Mouse (Mus musculus): ENCODE data around the gene Mybbp1a. TPM values are rescaled to one million over a fixed set of nuclear protein-coding genes. Genes with fewer than 3 reads are reported as not detected.
A peak's percentile ranks its signal among the peaks of the same experiment; 100 is the strongest.

Gene Mybbp1a
- total RNA-seq (2021) = 10 to 100 TPM; 48.6 to 58.9 TPM
- long read RNA-seq, experiment 1, full-length matches to known transcripts = 8 of 25 reads
- long read RNA-seq, experiment 1, partial matches to known transcripts = 16 of 25 reads
- long read RNA-seq, experiment 1, other reads (novel, unspliced or antisense) = 1 of 25 reads
- long read RNA-seq, experiment 2, full-length matches to known transcripts = 15 of 28 reads
- long read RNA-seq, experiment 2, partial matches to known transcripts = 9 of 28 reads
- long read RNA-seq, experiment 2, other reads (novel, unspliced or antisense) = 4 of 28 reads

DNA sequence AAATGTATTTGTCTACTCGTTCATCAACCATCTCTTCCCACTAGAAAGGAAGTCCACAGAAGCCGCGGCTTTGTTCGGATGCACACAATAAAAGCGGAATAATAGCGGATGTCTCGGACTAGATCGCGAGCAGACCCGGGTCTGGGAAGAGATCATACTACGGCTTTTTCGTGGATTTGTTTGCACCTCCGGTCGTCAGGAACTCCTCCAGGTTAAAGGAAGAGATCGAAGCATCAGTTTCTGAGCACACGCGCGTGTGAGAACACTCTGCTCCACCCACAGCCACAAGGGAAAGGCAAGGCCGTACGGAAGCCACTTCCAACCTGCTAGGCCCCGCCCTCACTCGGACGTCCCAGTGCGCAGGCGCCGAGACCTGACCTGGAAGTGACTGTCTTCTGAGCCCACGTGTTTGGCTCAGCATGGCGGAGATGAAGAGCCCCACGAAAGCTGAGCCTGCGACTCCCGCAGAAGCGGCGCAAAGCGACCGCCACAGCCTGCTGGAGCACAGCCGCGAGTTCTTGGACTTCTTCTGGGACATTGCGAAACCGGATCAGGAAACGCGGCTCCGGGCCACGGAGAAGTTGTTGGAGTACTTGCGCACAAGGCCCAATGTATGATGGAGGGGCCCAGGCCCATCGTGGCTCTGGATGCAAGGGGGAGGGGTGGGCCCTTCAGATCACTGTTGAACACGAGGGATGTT is at the start of gene Mybbp1a:
Gene Mybbp1a (plus strand): TSS at position 391 of the 700 bp plus-strand sequence.
- intact Hi-C loops (cut with DNase I) = loop anchor here (5.0 kb wide), 1 partner anchor 51 kb away; no protein-coding TSS in a partner anchor
- peak; percentile 99 for DNase-seq

DNA sequence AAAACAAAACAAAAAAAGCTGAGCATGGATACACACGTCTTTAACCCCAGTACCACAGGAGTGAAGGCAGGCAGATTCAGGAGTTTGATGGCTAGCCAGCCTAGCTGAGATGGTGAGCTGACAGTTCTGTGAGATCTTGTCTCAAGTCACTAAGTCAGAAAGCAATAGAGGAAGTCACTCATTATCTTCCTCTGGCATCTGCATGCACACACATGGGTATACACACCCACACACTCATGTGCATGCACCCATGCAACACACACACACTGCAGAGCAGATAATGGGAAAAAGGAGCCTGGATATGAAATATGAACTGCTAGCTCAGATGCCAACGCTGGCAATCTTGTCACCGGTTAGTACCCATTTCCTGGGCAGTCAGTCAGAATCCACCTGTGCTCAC is 47.9 kb upstream of the Mybbp1a start:
- intact Hi-C loops (cut with DNase I) = no loop called here
- no peak for DNase-seq

DNA sequence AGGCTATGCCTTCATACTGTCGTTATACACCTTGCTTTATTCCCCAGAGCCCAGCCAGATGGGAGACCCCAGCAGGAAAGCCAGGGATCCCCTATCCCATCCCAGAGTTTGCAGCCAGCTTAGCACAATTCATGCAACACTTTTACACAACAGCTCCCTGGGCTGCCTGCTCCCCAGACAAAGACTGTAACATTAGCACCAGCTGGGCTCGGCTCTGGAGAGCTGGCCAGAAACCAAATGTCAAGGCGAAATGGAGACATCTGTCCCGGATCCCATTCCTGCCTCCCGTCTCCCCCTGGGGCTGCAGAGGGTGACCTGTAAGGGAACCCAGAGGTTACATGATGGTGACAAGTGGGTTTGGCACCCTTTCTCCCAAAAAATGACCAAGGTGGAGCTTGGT is 47.5 kb upstream of the Mybbp1a start:
- peak; percentile 50 to 51 for DNase-seq
- intact Hi-C loops (cut with DNase I) = no loop called here

DNA sequence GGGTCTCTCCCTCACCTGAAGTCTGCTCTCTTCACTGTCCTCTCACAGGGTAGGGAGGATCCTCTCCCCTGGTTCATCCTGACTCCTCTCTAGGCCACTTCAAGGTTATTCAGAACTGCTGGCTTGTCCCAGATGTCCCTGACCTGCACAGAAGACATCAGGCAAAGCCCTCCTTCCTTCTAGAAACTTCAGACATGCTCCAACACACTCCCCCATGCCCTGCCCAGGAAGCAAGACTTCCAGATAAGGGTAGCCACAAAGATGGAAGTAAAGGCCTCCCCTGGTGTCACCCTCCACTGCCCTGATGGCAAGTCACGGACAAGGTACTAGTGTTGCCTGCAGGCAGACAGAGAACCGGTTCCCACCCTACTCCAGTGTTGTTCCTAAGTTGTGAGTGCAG is 46.5 kb upstream of the Mybbp1a start:
- DNase-seq = no peak
- intact Hi-C loops (cut with DNase I) = no loop called here

- peak in 1 of 2 experiments; percentile 20 for DNase-seq
- intact Hi-C loops (cut with DNase I) = no loop called here
These were observed 45.5 kb upstream of the Mybbp1a start for GRCm38 (mm10) chr11:72395652-72396051.

- DNase-seq = peak in 1 of 2 experiments; percentile 47
- intact Hi-C loops (cut with DNase I) = no loop called here
These were observed 44.5 kb upstream of the Mybbp1a start for GRCm38 (mm10) chr11:72396621-72397020.

DNA sequence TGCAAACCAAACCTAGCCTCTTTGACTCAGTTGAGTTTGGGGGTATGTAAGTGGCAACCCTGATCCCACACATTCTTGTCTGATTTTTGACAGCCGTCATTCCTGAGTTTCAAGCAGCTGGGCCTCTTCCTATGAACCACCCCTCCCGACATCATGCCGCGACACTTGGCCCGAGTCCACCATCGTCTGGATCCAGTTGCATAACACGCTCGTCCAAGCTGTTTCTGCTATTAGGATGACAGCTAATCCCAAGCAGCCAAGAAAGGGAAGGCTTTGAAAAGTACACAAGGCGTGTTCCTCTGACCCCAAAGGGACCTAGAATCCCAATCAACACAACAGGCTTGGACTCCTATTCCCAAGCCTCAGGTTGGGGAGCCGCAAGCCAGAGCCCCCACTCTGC is 44.1 kb upstream of the Mybbp1a start:
- intact Hi-C loops (cut with DNase I) = no loop called here

DNA sequence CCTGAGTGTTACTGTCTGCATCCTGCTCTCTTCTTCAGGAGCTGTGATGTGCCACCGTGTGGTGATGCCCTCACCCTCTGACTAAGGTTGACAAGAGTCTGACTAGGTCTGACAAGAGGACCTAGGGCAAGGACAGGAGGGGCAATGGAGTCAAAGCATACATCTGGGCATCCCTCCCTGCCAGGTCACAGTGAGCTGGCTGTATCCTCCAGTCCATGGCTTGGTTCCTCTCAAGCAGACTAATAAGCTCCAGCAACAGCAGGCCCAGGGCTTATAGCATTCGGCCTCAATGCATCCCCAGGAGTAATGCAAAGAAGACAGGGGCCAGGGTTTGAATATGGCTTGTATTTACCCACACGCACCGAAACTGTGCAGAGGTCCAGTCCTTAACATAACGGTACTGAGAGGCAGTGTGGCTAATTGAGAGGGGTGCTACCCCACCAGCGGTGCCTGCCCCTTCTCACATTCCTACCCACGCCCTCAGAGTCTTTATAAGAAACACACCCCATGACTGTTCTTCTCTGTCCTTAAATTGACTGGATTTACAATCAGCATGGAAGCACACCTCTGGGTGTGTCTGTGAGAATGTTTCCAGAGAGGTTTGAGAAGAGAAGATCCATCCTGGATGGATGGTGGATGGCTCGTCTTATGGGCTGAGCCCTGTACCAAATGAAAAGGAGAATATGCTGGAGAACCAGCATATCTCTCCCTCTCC is 43.2 kb upstream of the Mybbp1a start:
- no peak for DNase-seq
- intact Hi-C loops (cut with DNase I) = no loop called here

More for the DNA sequence above, 44.1 kb upstream of the Mybbp1a start:
- peak; percentile 81 to 86 for DNase-seq

GRCm38 (mm10) chr11:72401068-72401467 is 40.1 kb upstream of the Mybbp1a start:
- DNase-seq = no peak
- intact Hi-C loops (cut with DNase I) = no loop called here

GRCm38 (mm10) chr11:72402017-72402416 is 39.1 kb upstream of the Mybbp1a start:
- intact Hi-C loops (cut with DNase I) = no loop called here

GRCm38 (mm10) chr11:72402969-72403368 is 38.2 kb upstream of the Mybbp1a start:
- DNase-seq = no peak
- intact Hi-C loops (cut with DNase I) = no loop called here

More at GRCm38 (mm10) chr11:72402017-72402416, 39.1 kb upstream of the Mybbp1a start:
- no peak for DNase-seq

DNA sequence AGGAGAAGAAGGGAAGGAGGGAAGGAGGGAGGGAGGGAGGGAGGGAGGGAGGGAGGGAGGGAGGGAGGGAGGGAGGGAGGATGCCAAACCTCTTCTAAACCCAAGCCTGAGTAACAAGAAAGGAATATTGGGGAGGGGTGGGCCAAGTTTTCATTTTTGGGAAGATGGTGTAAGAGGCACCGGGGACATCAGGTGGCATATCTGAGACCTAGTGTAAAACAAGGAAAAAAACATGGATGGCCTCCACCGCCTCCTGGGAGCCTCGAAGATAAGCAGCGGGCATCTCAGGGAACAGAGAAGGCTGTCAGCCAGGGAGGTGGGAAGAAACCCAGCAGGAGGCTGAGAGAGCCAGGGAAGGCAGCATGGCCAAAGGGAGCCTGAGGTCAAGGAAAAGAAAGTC is 35.6 kb upstream of the Mybbp1a start:
- DNase-seq = no peak
- intact Hi-C loops (cut with DNase I) = no loop called here

GRCm38 (mm10) chr11:72406079-72406675 is 35.0 kb upstream of the Mybbp1a start:
- intact Hi-C loops (cut with DNase I) = no loop called here

DNA sequence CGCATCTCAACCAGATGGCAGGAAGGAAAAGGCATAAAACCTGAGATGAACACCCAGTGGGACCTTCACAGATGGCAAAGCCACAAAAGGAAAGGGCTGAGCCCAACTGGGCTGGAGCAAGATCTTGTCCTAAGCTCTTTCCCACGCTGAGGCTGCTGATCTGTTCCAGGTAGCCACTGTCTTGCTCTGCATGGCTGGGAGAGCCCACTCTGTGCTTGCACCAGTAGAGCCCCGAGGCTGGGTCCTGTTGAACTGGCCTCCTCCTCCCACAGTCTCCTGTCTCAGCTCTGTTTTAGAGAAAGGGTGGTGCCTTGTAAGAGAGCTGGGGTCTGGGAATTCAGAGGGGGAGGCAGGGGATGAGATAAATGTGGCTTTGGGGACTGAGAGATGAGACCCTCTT is 34.1 kb upstream of the Mybbp1a start:
- peak in 1 of 2 experiments; percentile 13 for DNase-seq
- intact Hi-C loops (cut with DNase I) = no loop called here

More at GRCm38 (mm10) chr11:72406079-72406675, 35.0 kb upstream of the Mybbp1a start:
- DNase-seq = no peak

GRCm38 (mm10) chr11:72407574-72407973 is 33.6 kb upstream of the Mybbp1a start:
- intact Hi-C loops (cut with DNase I) = no loop called here
- DNase-seq = no peak

- DNase-seq = no peak
- intact Hi-C loops (cut with DNase I) = no loop called here
These were observed 32.5 kb upstream of the Mybbp1a start for GRCm38 (mm10) chr11:72408451-72409170.

DNA sequence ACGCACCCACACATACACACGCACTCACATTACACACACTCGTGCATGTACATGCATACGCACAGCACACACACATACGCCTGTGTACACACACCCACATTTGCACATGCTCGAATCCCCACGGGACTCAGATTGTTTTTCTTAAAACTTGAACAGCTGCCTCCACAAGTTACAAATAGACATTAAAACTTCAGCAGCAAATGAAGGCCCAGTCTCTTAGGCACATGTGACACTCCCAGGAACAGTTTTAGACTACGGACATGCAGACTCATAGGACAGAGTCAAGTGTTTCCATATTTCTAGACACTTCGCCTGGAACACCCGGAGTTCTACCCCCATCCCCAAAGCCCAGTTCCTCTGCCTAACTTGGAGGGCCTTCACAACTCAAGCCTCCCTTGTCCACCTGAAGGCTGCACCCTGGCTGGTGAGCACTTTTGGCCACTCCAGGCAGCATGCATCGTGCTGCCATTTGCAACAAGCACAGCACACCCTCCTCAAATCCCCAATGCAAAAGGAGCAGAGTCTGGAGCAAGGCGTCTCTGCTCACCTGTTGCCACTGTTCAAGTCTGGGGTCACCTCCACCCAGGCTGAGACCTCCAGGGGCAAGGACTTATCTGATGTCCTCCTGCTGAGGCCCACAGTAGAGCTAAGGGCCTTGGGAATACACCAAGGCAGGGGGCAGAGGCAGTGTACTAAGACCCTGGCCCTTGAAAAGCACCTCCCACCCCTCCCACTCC is 31.3 kb upstream of the Mybbp1a start:
- intact Hi-C loops (cut with DNase I) = no loop called here
- no peak for DNase-seq

DNA sequence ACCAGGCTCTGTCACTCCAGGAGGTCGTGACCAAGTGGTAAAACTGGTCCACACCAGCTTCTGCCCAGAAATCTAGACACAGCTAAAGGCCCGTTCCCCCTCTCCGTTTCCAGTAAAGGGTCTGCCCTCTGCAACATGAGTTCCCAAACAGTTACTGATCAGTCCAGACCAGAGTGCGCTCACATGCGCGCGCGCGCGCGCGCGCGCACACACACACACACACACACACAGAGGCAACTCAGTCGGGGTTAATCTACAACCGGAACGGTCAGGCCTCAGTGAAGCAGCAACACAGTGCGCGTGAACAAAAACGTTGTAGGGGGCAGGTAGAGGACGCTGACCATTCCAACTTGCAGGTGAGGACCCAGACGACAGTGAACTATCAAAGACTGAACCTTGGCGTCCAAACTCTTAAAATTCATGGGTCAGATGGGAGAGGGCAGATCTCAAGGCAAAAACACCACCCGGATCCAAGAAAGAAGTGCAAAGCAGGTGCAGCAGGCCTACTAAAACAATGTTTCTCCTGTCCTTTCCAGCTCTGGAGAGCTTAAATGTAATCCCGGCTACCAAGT is 30.5 kb upstream of the Mybbp1a start:
- intact Hi-C loops (cut with DNase I) = loop anchor here (1.0 kb wide), 1 partner anchor 15 kb away; no protein-coding TSS in a partner anchor
- DNase-seq = peak in 1 of 2 experiments; percentile 21
